Mouse (Mus musculus) midbrain, postnatal 0 days (tissue): Measurements from ENCODE around the gene Pcca. TPM values are rescaled to one million over a fixed set of nuclear protein-coding genes. Genes with fewer than 3 reads are reported as not detected.
"Not testable (repeated sequence)": the region's sequence is repeated elsewhere in the genome, so short reads cannot be mapped to it uniquely, and the experiment has no call there.

ENCODE experiments used
- ATAC-seq: fragments of 200-750 bp; cut with Nextera tagmentation; 2 replicates; pipeline ENCODE4 v1.8.0; 2017; ENCODE audit warnings: moderate number of reproducible peaks, mild to moderate bottlenecking, moderate TSS enrichment, moderate library complexity; ENCODE audit not compliant: low FRiP score
- DNase-seq: peaks from one replicate; pipeline ENCODE4 v3.0.0-alpha.2; 2015; ENCODE audit warnings: low spot score
- H3K27ac ChIP-seq: fragments of 300-500 bp; sonication (generic); 2 replicates; pipeline ENCODE4 v1.5.1; 2014; ENCODE audit warnings: low read depth, mild to moderate bottlenecking, low read length, mixed read lengths
- H3K27me3 ChIP-seq: fragments of 300-500 bp; sonication (generic); 2 replicates; pipeline ENCODE4 v1.6.1; 2014; ENCODE audit warnings: low read length, control low read depth, mixed read lengths; ENCODE audit not compliant: insufficient read depth
- H3K36me3 ChIP-seq: fragments of 300-500 bp; sonication (generic); 2 replicates; pipeline ENCODE4 v1.6.1; 2014; ENCODE audit warnings: low read length, control low read depth, mixed read lengths; ENCODE audit not compliant: insufficient read depth
- H3K4me1 ChIP-seq: fragments of 300-500 bp; sonication (generic); 2 replicates; pipeline ENCODE4 v1.6.1; 2014; ENCODE audit warnings: mild to moderate bottlenecking, control low read depth, antibody characterized with exemption, low read length, mixed read lengths; ENCODE audit not compliant: insufficient read depth
- H3K4me2 ChIP-seq: fragments of 300-500 bp; sonication (generic); 2 replicates; pipeline ENCODE4 v1.6.1; 2014; ENCODE audit warnings: low read depth, mild to moderate bottlenecking, low read length, mixed read lengths; ENCODE audit not compliant: poor library complexity, severe bottlenecking
- H3K4me3 ChIP-seq: fragments of 300-500 bp; sonication (generic); 2 replicates; pipeline ENCODE4 v1.5.1; 2014; ENCODE audit warnings: low read depth, mild to moderate bottlenecking, low read length, moderate library complexity
- H3K9ac ChIP-seq: fragments of 300-500 bp; sonication (generic); replicated peaks from 2 replicates; pipeline ENCODE4 v1.6.1; 2014; ENCODE audit warnings: mild to moderate bottlenecking, low read length, moderate library complexity, mixed read lengths; ENCODE audit not compliant: poor library complexity, severe bottlenecking
- H3K9me3 ChIP-seq: fragments of 300-500 bp; sonication (generic); 2 replicates; pipeline ENCODE4 v1.6.1; 2016; ENCODE audit warnings: low read length, control low read depth
- CTCF ChIP-seq: IDR thresholded peaks from 2 replicates; pipeline ENCODE4 v1.5.1; 2016; ENCODE audit warnings: antibody characterized with exemption, mild to moderate bottlenecking
- WGBS: fragments of 180-500 bp; shearing (Covaris S2); extraction: QIAGEN DNeasy Blood & Tissue Kit; methylation state at CpG from one replicate; pipeline ENCODE4 v1.1.7; 2014; 5-methylcytosine and 5-hydroxymethylcytosine counted together
- polyA plus RNA-seq: library from polyadenylated mRNA; unstranded; fragments of >200 nt; fragmentation: Nextera tagmentation; extraction: Ambion mirVana; gene quantifications from 2 replicates; pipeline ENCODE4 v1.2.1, GENCODE M21; 2015
- total RNA-seq: library from RNA; depleted of rRNA; stranded (reverse); fragments of >200 nt; gene quantifications from 2 replicates; pipeline ENCODE4 v1.2.3, GENCODE M21; 2014

Pcca gene
- total and polyA plus RNA-seq, 2 experiments from 2014 or later: 16.7 to 27.2 TPM

GRCm38 (mm10) chr14:122548905-122549304 lies 14.8 kb downstream of the Pcca start:
- H3K27ac ChIP-seq: no peak overlapping the region
- H3K4me2 ChIP-seq: no peak overlapping the region
- H3K27me3 ChIP-seq: no peaks in the 10 kb centered on the region
- no peaks in the 10 kb centered on the region for H3K9me3 ChIP-seq
- TF ChIP-seq CTCF: no peak
- no peak overlapping the region for H3K4me3 ChIP-seq
- no peak overlapping the region for H3K9ac ChIP-seq
- H3K36me3 ChIP-seq: no peaks in the 10 kb centered on the region
- no peak for ATAC-seq
- no peak for DNase-seq
- no peaks in the 10 kb centered on the region for H3K4me1 ChIP-seq
- WGBS: 95% methylated on average over 1 of the region's 1 CpGs

DNA sequence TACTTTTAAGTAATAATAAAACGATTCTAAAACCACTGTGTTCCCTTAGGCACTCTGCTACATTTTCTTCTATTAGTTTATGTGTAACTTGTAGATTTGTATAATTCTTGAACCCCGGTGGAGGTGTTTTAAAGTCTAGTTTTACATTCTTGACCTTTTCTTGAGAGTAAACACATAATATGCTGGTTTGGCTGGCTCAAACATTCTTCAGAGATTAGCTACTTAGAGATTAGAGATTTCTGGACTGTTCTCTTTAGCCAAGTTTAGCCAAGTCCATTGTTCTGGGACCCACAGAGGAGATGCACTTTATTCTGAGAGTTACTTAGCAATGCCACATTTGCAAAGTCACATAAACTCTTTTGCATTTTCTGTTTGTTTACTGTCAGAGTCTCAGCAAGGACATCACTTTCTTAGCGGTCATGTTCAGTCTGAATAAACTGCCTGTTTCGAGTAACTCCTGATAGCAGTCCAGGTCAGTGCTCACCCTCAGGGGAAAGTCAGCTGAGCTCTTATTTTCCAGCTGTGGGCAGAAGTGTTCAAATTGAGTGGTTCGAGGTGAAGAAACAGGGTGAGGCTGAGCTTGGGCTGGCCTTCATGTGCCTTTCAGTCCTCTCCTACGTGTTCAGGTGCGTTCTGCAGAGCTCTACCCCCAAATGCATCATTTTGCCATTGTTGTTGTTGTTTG lies 18.8 kb downstream of the Pcca start:
- Histone ChIP-seq H3K4me2 (no peak overlapping the region), H3K36me3 (no peaks in the 10 kb centered on the region), H3K27me3 (no peaks in the 10 kb centered on the region), H3K4me1 (no peaks in the 10 kb centered on the region), H3K9me3 (no peaks in the 10 kb centered on the region), H3K9ac (no peak overlapping the region), H3K4me3 (no peak overlapping the region), H3K27ac (no peak overlapping the region)
- 76% methylated on average over 7 of the region's 7 CpGs for WGBS
- TF ChIP-seq CTCF: no peak
- no peak for DNase-seq
- no peak for ATAC-seq

GRCm38 (mm10) chr14:122557353-122557752 lies 23.2 kb downstream of the Pcca start:
- 95% methylated on average over 9 of the region's 9 CpGs for WGBS
- Histone ChIP-seq H3K36me3 (no peaks in the 10 kb centered on the region), H3K27ac (no peak overlapping the region), H3K4me3 (no peak overlapping the region), H3K27me3 (no peaks in the 10 kb centered on the region), H3K9me3 (no peaks in the 10 kb centered on the region), H3K4me2 (no peak overlapping the region), H3K4me1 (no peaks in the 10 kb centered on the region), H3K9ac (no peak overlapping the region)
- DNase-seq (no peak), ATAC-seq (no peak)
- TF ChIP-seq CTCF: no peak

- ATAC-seq: not testable (repeated sequence)
- 100% methylated on average over 1 of the region's 1 CpGs for WGBS
Observed at GRCm38 (mm10) chr14:122560893-122561452, 26.8 kb downstream of the Pcca start.

GRCm38 (mm10) chr14:122570862-122571261 lies 36.7 kb downstream of the Pcca start:
- DNase-seq (peak; percentile 20), ATAC-seq (no peak)
- Histone ChIP-seq H3K9ac (no peak overlapping the region), H3K4me1 (no peaks in the 10 kb centered on the region), H3K9me3 (no peaks in the 10 kb centered on the region), H3K27ac (no peak overlapping the region), H3K36me3 (no peaks in the 10 kb centered on the region), H3K4me3 (no peak overlapping the region), H3K4me2 (no peak overlapping the region), H3K27me3 (no peaks in the 10 kb centered on the region)
- no peak for TF ChIP-seq CTCF
- WGBS: 57% methylated on average over 9 of the region's 9 CpGs

More at GRCm38 (mm10) chr14:122560893-122561452, 26.8 kb downstream of the Pcca start:
- H3K36me3 ChIP-seq, H3K4me3 ChIP-seq, H3K4me1 ChIP-seq, H3K9ac ChIP-seq, H3K27ac ChIP-seq, H3K4me2 ChIP-seq, H3K9me3 ChIP-seq, H3K27me3 ChIP-seq, DNase-seq: not testable (repeated sequence)

DNA sequence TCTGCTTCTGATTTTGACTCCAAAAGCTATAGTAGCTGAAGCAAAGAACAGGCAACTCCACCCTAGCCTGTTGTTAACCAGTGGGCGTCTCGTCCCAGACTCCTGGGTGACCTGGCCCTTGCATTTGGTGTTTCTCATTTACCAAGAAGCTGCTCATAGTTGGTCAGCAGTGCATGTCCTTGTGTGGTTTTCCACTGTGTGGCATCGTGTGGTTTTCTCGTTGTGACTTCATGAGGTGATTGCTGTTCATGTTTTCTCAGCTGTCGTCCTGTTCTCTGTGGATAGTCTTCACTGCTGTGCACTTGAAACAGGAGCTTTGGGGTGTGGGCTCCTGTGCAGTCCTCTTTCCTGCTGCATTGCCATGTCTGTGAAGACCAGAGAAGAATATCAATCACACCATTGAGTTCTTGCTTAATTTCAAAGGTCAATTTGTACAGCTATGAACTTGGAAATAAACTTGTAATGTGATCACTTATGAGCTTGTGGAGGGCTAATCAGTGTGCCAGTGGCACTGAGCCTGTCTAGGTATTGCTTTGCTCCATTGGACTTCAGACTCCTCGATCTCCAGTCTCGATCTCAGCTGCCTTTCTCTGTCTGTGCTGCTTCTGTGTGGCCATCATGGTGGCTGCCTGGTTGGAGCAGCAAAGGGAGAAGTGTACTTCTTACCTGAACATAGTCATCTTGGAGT lies 40.1 kb downstream of the Pcca start:
- ATAC-seq (no peak), DNase-seq (no peak)
- Histone ChIP-seq H3K27ac (no peak overlapping the region), H3K9ac (no peak overlapping the region), H3K4me1 (no peaks in the 10 kb centered on the region), H3K4me2 (no peak overlapping the region), H3K27me3 (no peaks in the 10 kb centered on the region), H3K9me3 (no peaks in the 10 kb centered on the region), H3K36me3 (no peaks in the 10 kb centered on the region), H3K4me3 (no peak overlapping the region)
- WGBS: 89% methylated on average over 7 of the region's 7 CpGs
- no peak for TF ChIP-seq CTCF
